In the genomic region with DNA sequence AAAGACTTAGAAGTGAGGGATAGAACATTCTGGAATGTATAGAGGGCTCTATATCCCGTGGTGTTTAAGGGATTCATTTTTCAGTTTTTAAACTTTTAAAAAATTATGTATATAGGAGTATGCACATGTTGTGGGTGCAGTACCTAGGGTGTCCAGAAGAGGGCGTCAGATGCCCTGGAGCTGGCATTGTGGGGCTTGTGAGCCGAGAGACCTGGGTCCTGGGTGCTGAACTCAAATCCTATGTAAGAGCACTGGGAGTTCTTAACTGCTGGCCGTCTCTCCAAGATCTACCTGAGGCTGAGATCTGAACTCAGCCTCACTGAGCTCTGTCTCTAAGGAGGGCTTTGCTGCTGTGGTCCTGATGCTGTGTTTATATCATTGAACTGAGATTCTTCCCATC, we compare ENCODE assay signal across 17 mouse cellular contexts. TPM values are rescaled to one million over a fixed set of nuclear protein-coding genes. Genes with fewer than 3 reads are reported as not detected.
DNase-seq lines count a peak whose midpoint lies in the region; ATAC-seq and TF ChIP-seq lines count a peak whose summit lies in the region.
"Had no signal": no experiment of that assay in that cellular context is flagged by ENCODE, and none has a peak within 500 bp of the region (broad histone marks: within the 10 kb centered on the region; RNA-seq: fewer than 3 reads in every experiment).

No protein-coding gene starts in this region.

- no peaks in the 10 kb centered on the region for H3K27me3 ChIP-seq in thymus, adult 2 months (ENCODE audit: control insufficient read depth, insufficient read depth, low read length)
- H3K27me3 ChIP-seq: midbrain, embryonic 13.5 days had no signal

- no peak for TF ChIP-seq POLR2A in thymus, adult 2 months (IDR thresholded peaks at IDR 0.05; ENCODE audit: control insufficient read depth, extremely low read depth, insufficient read depth, low read length, poor library complexity)

- ATAC-seq in erythroid progenitor cell, adult 5-6 weeks (replicated peaks; ENCODE audit: low FRiP score, poor library complexity, severe bottlenecking) = no peak
- ATAC-seq: midbrain, embryonic 13.5 days had no signal

- no peak overlapping the region for H3K27ac ChIP-seq in left cerebral cortex, adult 2 months
- no peak overlapping the region for H3K27ac ChIP-seq in thymus, adult 2 months (ENCODE audit: control insufficient read depth, insufficient read depth, low read length)
- H3K27ac ChIP-seq: limb, embryonic 10.5 days; midbrain, embryonic 13.5 days had no signal

- H3K36me3 ChIP-seq in thymus, adult 2 months (ENCODE audit: control insufficient read depth, insufficient read depth, low read length) = no peaks in the 10 kb centered on the region
- H3K36me3 ChIP-seq: limb, embryonic 10.5 days; midbrain, embryonic 13.5 days had no signal

- peak; percentile 5 for DNase-seq in gastrocnemius, postnatal 10 days
- no peak for DNase-seq in gastrocnemius, adult 18-20 months (ENCODE audit: low spot score)
- DNase-seq in left cerebral cortex, adult 2 months (ENCODE audit: extremely low spot score in 1 of 2, low spot score in 2 of 2) = no peak
- no peak for DNase-seq in left cerebral cortex, adult 9 months (ENCODE audit: low spot score in 2 of 2)
- DNase-seq in thymus, adult 2 months = no peak
- DNase-seq in thymus, postnatal 10 days (ENCODE audit: low spot score in 2 of 2) = no peak
- no peak for DNase-seq in layer of hippocampus, postnatal 25 days (ENCODE audit: extremely low spot score in 1 of 2, low spot score in 1 of 2)
- DNase-seq: adrenal gland, postnatal 10 days; heart, postnatal 4 days; kidney, adult 11 months; layer of hippocampus, adult 9-11 months; thymus, postnatal 14 days had no signal

- intact Hi-C loops in left cerebral cortex, adult 2 months (cut with DNase I) = no loop called here

- peak; percentile 33 for TF ChIP-seq CTCF in left cerebral cortex, adult 2 months (IDR thresholded peaks at IDR 0.05)
- peak; percentile 75; the same call in 1 of the 2 replicates for TF ChIP-seq CTCF in thymus, adult 2 months (IDR thresholded peaks at IDR 0.05; ENCODE audit: borderline replicate concordance, control insufficient read depth, extremely low read depth, insufficient read depth, low read length, poor library complexity)

- 75% methylated on average over 4 of the region's 4 CpGs for WGBS in thymus, adult 2 months

- no peaks in the 10 kb centered on the region for H3K4me1 ChIP-seq in thymus, adult 2 months (replicated peaks; ENCODE audit: control insufficient read depth, insufficient read depth, low read length)

- H3K4me3 ChIP-seq in left cerebral cortex, adult 2 months = no peak overlapping the region
- no peak overlapping the region for H3K4me3 ChIP-seq in thymus, adult 2 months (ENCODE audit: control insufficient read depth, insufficient read depth, low read length)
- H3K4me3 ChIP-seq: limb, embryonic 10.5 days; midbrain, embryonic 13.5 days had no signal

RNA-seq across cellular contexts. Expression of a gene that starts 23.8 kb away (rescaled TPM):
- 100 to 1,000 TPM in 1 of 2 experiments, 10 to 100 TPM in 1; 96.8 to 105 TPM for total RNA-seq in gastrocnemius, postnatal 10 days (2021)
- 100 to 1,000 TPM; 129 to 189 TPM for total RNA-seq in gastrocnemius, adult 18-20 months (2021)
- total RNA-seq in left cerebral cortex, adult 2 months (2021) = 10 to 100 TPM; 10.2 to 11.6 TPM
- polyA plus RNA-seq in thymus, adult 2 months (2012; rRNA removed) = 19.5 and 21.9 TPM in 2 replicates
- 10 to 100 TPM; 21.2 to 22.2 TPM for total RNA-seq in layer of hippocampus, postnatal 25 days (2021)
- 1.1 and 3.4 TPM in 2 replicates for total RNA-seq in erythroid progenitor cell, adult 5-6 weeks (2015; ENCODE audit: low replicate concordance)
- total RNA-seq in erythroid progenitor cell, adult 5-6 weeks (2017; ENCODE audit: low replicate concordance) = 1.3 and 3.5 TPM in 2 replicates

RNA-seq across cellular contexts. Expression of a gene that starts 36.8 kb away (rescaled TPM):
- under 1 TPM in 1 of 2 experiments, not detected in 1; 0.09 TPM for total RNA-seq in gastrocnemius, postnatal 10 days (2021)
- total RNA-seq in gastrocnemius, adult 18-20 months (2021) = under 1 TPM; 0.07 to 0.21 TPM
- under 1 TPM in 1 of 2 experiments, not detected in 1; 0.09 TPM for total RNA-seq in left cerebral cortex, adult 2 months (2021)
- polyA plus RNA-seq in thymus, adult 2 months (2012; rRNA removed) = 0.85 and 0.89 TPM in 2 replicates
- total RNA-seq in layer of hippocampus, postnatal 25 days (2021) = not detected
- total RNA-seq in erythroid progenitor cell, adult 5-6 weeks (2015; ENCODE audit: low replicate concordance) = not detected in 2 replicates
- not detected in 2 replicates for total RNA-seq in erythroid progenitor cell, adult 5-6 weeks (2017; ENCODE audit: low replicate concordance)
- total RNA-seq: adrenal gland, postnatal 10 days; granulocyte monocyte progenitor cell, adult 5-6 weeks; heart, postnatal 4 days had no signal
- polyA plus RNA-seq: midbrain, embryonic 13.5 days; neural tube, embryonic 11.5 days had no signal

Comparison
In these comparisons a context has a peak if more than half of its experiments do, and no peak if none do; other contexts are left out.
1. RNA of a gene that starts 23.8 kb away (total RNA-seq): 129 to 189 TPM in gastrocnemius, adult 18-20 months and 96.8 to 105 TPM in gastrocnemius, postnatal 10 days; 21.2 to 22.2 TPM in layer of hippocampus, postnatal 25 days, 10.2 to 11.6 TPM in left cerebral cortex, adult 2 months and 1.1 to 3.5 TPM in erythroid progenitor cell, adult 5-6 weeks; every median in the first group is over 4 times any median in the second.